Mouse (Mus musculus): Measurements from ENCODE around the gene Aph1a.

DNA sequence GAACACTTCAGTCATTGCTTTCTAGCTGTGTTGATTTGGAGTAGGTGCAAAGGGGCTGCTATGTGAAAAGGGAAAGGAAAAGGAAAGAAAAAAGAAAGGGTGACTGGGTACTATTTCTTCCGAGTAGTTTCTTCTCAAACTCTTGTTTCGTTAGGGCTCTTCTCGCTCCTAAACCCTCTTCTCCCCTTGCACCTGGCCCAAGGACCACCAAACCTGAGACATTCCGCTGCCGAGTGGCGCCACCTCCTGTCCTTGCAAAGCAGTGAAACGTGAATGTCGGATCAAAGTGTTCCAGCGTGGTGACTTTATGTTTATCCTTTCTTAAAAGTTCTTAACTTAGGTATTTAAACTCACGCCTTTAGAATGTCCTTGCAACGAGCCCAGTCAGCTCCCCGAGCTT lies 13.1 kb downstream of the Aph1a start:
- TF ChIP-seq CTCF (IDR thresholded peaks at IDR 0.05; ENCODE audit: insufficient read depth, low read length): peak; percentile 92
- no peak for TF ChIP-seq POLR2A (IDR thresholded peaks at IDR 0.05; ENCODE audit: borderline replicate concordance, extremely low read depth, low read depth, low read length)

Data from lung, adult 2 months (tissue).